ENCODE assay signal across 16 mouse cellular contexts in the genomic region with DNA sequence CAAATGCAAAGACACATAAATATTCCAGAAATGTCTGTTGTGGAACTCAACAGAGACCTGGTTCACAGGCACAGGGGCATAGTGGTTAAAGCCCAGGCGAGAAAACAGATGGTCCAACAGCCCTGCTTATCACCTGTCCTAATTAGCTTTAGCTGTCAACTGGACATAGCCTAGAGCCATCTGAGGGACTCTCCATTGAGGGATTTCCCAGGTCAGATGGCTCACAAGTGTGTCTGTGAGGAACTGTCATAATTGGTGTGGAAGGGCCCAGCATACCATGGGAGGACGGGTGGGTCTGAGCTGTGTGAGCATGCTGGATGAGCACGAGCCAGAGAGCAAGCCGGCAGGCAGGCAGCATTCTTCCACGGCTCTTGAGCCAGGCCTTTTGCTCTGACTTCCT.
A peak's percentile ranks its signal among the peaks of the same experiment; 100 is the strongest.
DNase-seq lines count a peak whose midpoint lies in the region; ATAC-seq and TF ChIP-seq lines count a peak whose summit lies in the region.
"Had no signal": no experiment of that assay in that cellular context is flagged by ENCODE, and none has a peak within 500 bp of the region (broad histone marks: within the 10 kb centered on the region; RNA-seq: fewer than 3 reads in every experiment).

No protein-coding gene starts in this region.

- DNase-seq in forebrain, embryonic 10.5 days (ENCODE audit: extremely low spot score, low spot score) = no peak
- DNase-seq in MN1 (ENCODE audit: low spot score) = peak; percentile 44
- DNase-seq in cerebellum, adult 8-10 months = peak; percentile 39
- DNase-seq in forebrain, postnatal 0 days = no peak
- DNase-seq in kidney, adult 18-20 months = no peak
- no peak for DNase-seq in gastrocnemius, postnatal 4 days (ENCODE audit: low spot score in 2 of 2)
- no peak for DNase-seq in kidney, adult 11 months
- DNase-seq: adrenal gland, postnatal 10 days; spleen, adult 18-20 months; thymus, postnatal 36 days had no signal

- H3K4me2 ChIP-seq in forebrain, embryonic 12.5 days = no peak overlapping the region
- H3K4me2 ChIP-seq in forebrain, postnatal 0 days (ENCODE audit: low read depth) = no peak overlapping the region
- H3K4me2 ChIP-seq: embryonic facial prominence, embryonic 13.5 days; neural tube, embryonic 12.5 days had no signal

- peaks cover 27% of the 10 kb centered on the region for H3K4me1 ChIP-seq in forebrain, embryonic 12.5 days
- peaks cover 12% of the 10 kb centered on the region for H3K4me1 ChIP-seq in forebrain, embryonic 10.5 days
- H3K4me1 ChIP-seq in forebrain, postnatal 0 days (ENCODE audit: insufficient read depth) = no peaks in the 10 kb centered on the region

- no peak for TF ChIP-seq CTCF in forebrain, postnatal 0 days (IDR thresholded peaks at IDR 0.05; ENCODE audit: low read depth)

- H3K27ac ChIP-seq in forebrain, embryonic 12.5 days = 0 out of 2 replicates have a peak overlapping the region, but pooled peaks have one; percentile 13
- no peak overlapping the region for H3K27ac ChIP-seq in forebrain, embryonic 10.5 days
- H3K27ac ChIP-seq in forebrain, postnatal 0 days (ENCODE audit: low read depth, low read length) = no peak overlapping the region
- H3K27ac ChIP-seq: embryonic facial prominence, embryonic 13.5 days; layer of hippocampus, adult 2 months; neural tube, embryonic 12.5 days; stomach, postnatal 0 days had no signal

- 71% methylated on average over 5 of the region's 5 CpGs for WGBS in forebrain, embryonic 12.5 days
- WGBS in forebrain, embryonic 10.5 days = 83% methylated on average over 5 of the region's 5 CpGs
- WGBS in forebrain, postnatal 0 days = 69% methylated on average over 5 of the region's 5 CpGs

- H3K4me3 ChIP-seq in forebrain, embryonic 12.5 days (replicated peaks) = no peak overlapping the region
- H3K4me3 ChIP-seq in forebrain, embryonic 10.5 days = no peak overlapping the region
- no peak overlapping the region for H3K4me3 ChIP-seq in forebrain, postnatal 0 days (ENCODE audit: low read depth, low read length)
- H3K4me3 ChIP-seq: embryonic facial prominence, embryonic 13.5 days; layer of hippocampus, adult 2 months; neural tube, embryonic 12.5 days had no signal

- no peaks in the 10 kb centered on the region for H3K9me3 ChIP-seq in forebrain, embryonic 12.5 days
- no peaks in the 10 kb centered on the region for H3K9me3 ChIP-seq in forebrain, embryonic 10.5 days
- H3K9me3 ChIP-seq in forebrain, postnatal 0 days (ENCODE audit: low read length) = no peaks in the 10 kb centered on the region
- H3K9me3 ChIP-seq: embryonic facial prominence, embryonic 13.5 days; neural tube, embryonic 12.5 days had no signal

- no peaks in the 10 kb centered on the region for H3K27me3 ChIP-seq in forebrain, embryonic 12.5 days
- no peaks in the 10 kb centered on the region for H3K27me3 ChIP-seq in forebrain, embryonic 10.5 days (ENCODE audit: poor library complexity, severe bottlenecking)
- no peaks in the 10 kb centered on the region for H3K27me3 ChIP-seq in forebrain, postnatal 0 days (ENCODE audit: insufficient read depth, low read length)
- H3K27me3 ChIP-seq: embryonic facial prominence, embryonic 13.5 days; neural tube, embryonic 12.5 days had no signal

- H3K9ac ChIP-seq in forebrain, embryonic 12.5 days = no peak overlapping the region
- H3K9ac ChIP-seq in forebrain, postnatal 0 days = peak overlapping the region; percentile 10; the same call in 1 of the 2 replicates
- H3K9ac ChIP-seq: embryonic facial prominence, embryonic 13.5 days; neural tube, embryonic 12.5 days had no signal

- peak; percentile 31; the same call in 1 of the 2 replicates for ATAC-seq in forebrain, embryonic 12.5 days (ENCODE audit: low FRiP score)
- no peak for ATAC-seq in forebrain, postnatal 0 days
- ATAC-seq: inflammation-experienced regulatory T-cells, adult 6 months had no signal

- peaks cover 21% of the 10 kb centered on the region; the same call in 1 of the 2 replicates for H3K36me3 ChIP-seq in forebrain, embryonic 12.5 days (replicated peaks)
- peaks cover 53% of the 10 kb centered on the region for H3K36me3 ChIP-seq in forebrain, embryonic 10.5 days (replicated peaks)
- H3K36me3 ChIP-seq in forebrain, postnatal 0 days (ENCODE audit: insufficient read depth) = peaks cover 9% of the 10 kb centered on the region; the same call in 1 of the 2 replicates

Comparison
In these comparisons a context has a peak if more than half of its experiments do, and no peak if none do; other contexts are left out.
1. DNase-seq: peak in MN1 (single experiment) and cerebellum, adult 8-10 months (single experiment); none in forebrain, embryonic 10.5 days (single experiment), forebrain, postnatal 0 days (single experiment), kidney, adult 18-20 months (single experiment), gastrocnemius, postnatal 4 days (0 of 2) and kidney, adult 11 months (single experiment).